ENCODE assay signal across 18 mouse cellular contexts in genomic region chr11:82541376-82541775, GRCm38 (mm10).
DNase-seq lines count a peak whose midpoint lies in the region; ATAC-seq lines count a peak whose summit lies in the region.
"Had no signal": no experiment of that assay in that cellular context is flagged by ENCODE, and none has a peak within 500 bp of the region (broad histone marks: within the 10 kb centered on the region; RNA-seq: fewer than 3 reads in every experiment).

No protein-coding gene starts in this region.

- no peaks in the 10 kb centered on the region for H3K27me3 ChIP-seq in midbrain, embryonic 11.5 days (ENCODE audit: control insufficient read depth, insufficient read depth, low read length)
- H3K27me3 ChIP-seq in midbrain, embryonic 14.5 days (ENCODE audit: control insufficient read depth, insufficient read depth, low read length) = no peaks in the 10 kb centered on the region
- no peaks in the 10 kb centered on the region for H3K27me3 ChIP-seq in limb, embryonic 10.5 days (ENCODE audit: low read depth, poor library complexity, severe bottlenecking)
- H3K27me3 ChIP-seq: embryonic facial prominence, embryonic 15.5 days; heart, embryonic 12.5 days; hindbrain, embryonic 15.5 days had no signal

- 88% methylated on average over 7 of the region's 7 CpGs for WGBS in midbrain, embryonic 11.5 days
- WGBS in midbrain, embryonic 14.5 days = 89% methylated on average over 7 of the region's 7 CpGs
- WGBS in limb, embryonic 10.5 days = 87% methylated on average over 7 of the region's 7 CpGs

- DNase-seq in midbrain, embryonic 11.5 days (ENCODE audit: low spot score, missing footprints) = peak; percentile 21
- no peak for DNase-seq in midbrain, embryonic 14.5 days
- DNase-seq in cerebellum, adult 8-10 months = peak; percentile 55
- DNase-seq in cerebellum, postnatal 14 days = peak; percentile 78 to 88
- DNase-seq in limb, embryonic 10.5 days (ENCODE audit: low spot score) = no peak
- no peak for DNase-seq in urinary bladder, postnatal 14 days (ENCODE audit: low spot score)
- DNase-seq in testis, postnatal 14 days (ENCODE audit: low spot score) = no peak
- DNase-seq in layer of hippocampus, postnatal 10 days (ENCODE audit: low spot score in 2 of 2) = no peak
- DNase-seq: adrenal gland, postnatal 14 days; gastrocnemius, adult 2 months; gastrocnemius, postnatal 25 days; kidney, adult 11 months had no signal

- no peak overlapping the region for H3K27ac ChIP-seq in midbrain, embryonic 11.5 days (ENCODE audit: low read depth, low read length)
- H3K27ac ChIP-seq in midbrain, embryonic 14.5 days (replicated peaks; ENCODE audit: low read depth, low read length) = no peak overlapping the region
- peak overlapping the region; percentile 38; the same call in 1 of the 2 replicates for H3K27ac ChIP-seq in limb, embryonic 10.5 days
- H3K27ac ChIP-seq: embryonic facial prominence, embryonic 15.5 days; forebrain, embryonic 10.5 days; gastrocnemius, adult 2 months; hindbrain, embryonic 15.5 days had no signal

- H3K4me3 ChIP-seq in midbrain, embryonic 11.5 days (ENCODE audit: low read depth, low read length) = no peak overlapping the region
- H3K4me3 ChIP-seq in midbrain, embryonic 14.5 days (replicated peaks; ENCODE audit: low read depth, low read length) = no peak overlapping the region
- no peak overlapping the region for H3K4me3 ChIP-seq in limb, embryonic 10.5 days
- H3K4me3 ChIP-seq: embryonic facial prominence, embryonic 15.5 days; erythroblast, embryonic 14.5 days; forebrain, embryonic 10.5 days; gastrocnemius, adult 2 months; heart, embryonic 12.5 days; hindbrain, embryonic 15.5 days had no signal

- no peak for ATAC-seq in midbrain, embryonic 11.5 days (ENCODE audit: low FRiP score)
- no peak for ATAC-seq in midbrain, embryonic 14.5 days (ENCODE audit: low FRiP score, low TSS enrichment)
- ATAC-seq: forebrain, embryonic 14.5 days had no signal

- H3K4me2 ChIP-seq in midbrain, embryonic 11.5 days = no peak overlapping the region
- no peak overlapping the region for H3K4me2 ChIP-seq in midbrain, embryonic 14.5 days (ENCODE audit: low read length)
- H3K4me2 ChIP-seq: embryonic facial prominence, embryonic 15.5 days; heart, embryonic 12.5 days; hindbrain, embryonic 15.5 days had no signal

- H3K9me3 ChIP-seq in midbrain, embryonic 11.5 days (ENCODE audit: control insufficient read depth, low read length) = no peaks in the 10 kb centered on the region
- no peaks in the 10 kb centered on the region for H3K9me3 ChIP-seq in midbrain, embryonic 14.5 days (ENCODE audit: control insufficient read depth, low read length)
- no peaks in the 10 kb centered on the region for H3K9me3 ChIP-seq in limb, embryonic 10.5 days (replicated peaks)
- H3K9me3 ChIP-seq: embryonic facial prominence, embryonic 15.5 days; heart, embryonic 12.5 days; hindbrain, embryonic 15.5 days had no signal

- H3K36me3 ChIP-seq in midbrain, embryonic 11.5 days (ENCODE audit: control insufficient read depth, insufficient read depth, low read length) = no peaks in the 10 kb centered on the region
- no peaks in the 10 kb centered on the region for H3K36me3 ChIP-seq in midbrain, embryonic 14.5 days (ENCODE audit: control insufficient read depth, insufficient read depth, low read length)
- H3K36me3 ChIP-seq in limb, embryonic 10.5 days = no peaks in the 10 kb centered on the region
- H3K36me3 ChIP-seq: embryonic facial prominence, embryonic 15.5 days; forebrain, embryonic 10.5 days; heart, embryonic 12.5 days; hindbrain, embryonic 15.5 days had no signal

- H3K4me1 ChIP-seq in midbrain, embryonic 11.5 days (ENCODE audit: control insufficient read depth, insufficient read depth, low read length) = no peaks in the 10 kb centered on the region
- no peaks in the 10 kb centered on the region for H3K4me1 ChIP-seq in midbrain, embryonic 14.5 days (ENCODE audit: control insufficient read depth, insufficient read depth, low read length)
- H3K4me1 ChIP-seq in limb, embryonic 10.5 days = peaks cover 46% of the 10 kb centered on the region
- H3K4me1 ChIP-seq: embryonic facial prominence, embryonic 15.5 days; heart, embryonic 12.5 days; hindbrain, embryonic 15.5 days had no signal

- no peak overlapping the region for H3K9ac ChIP-seq in midbrain, embryonic 11.5 days (ENCODE audit: low read length)
- no peak overlapping the region for H3K9ac ChIP-seq in midbrain, embryonic 14.5 days (replicated peaks; ENCODE audit: low read length)
- H3K9ac ChIP-seq: embryonic facial prominence, embryonic 15.5 days; heart, embryonic 12.5 days; hindbrain, embryonic 15.5 days had no signal

Comparison
In these comparisons a context has a peak if more than half of its experiments do, and no peak if none do; other contexts are left out.
1. DNase-seq: peak in midbrain, embryonic 11.5 days (single experiment), cerebellum, adult 8-10 months (single experiment) and cerebellum, postnatal 14 days (2 of 2); none in midbrain, embryonic 14.5 days (single experiment), limb, embryonic 10.5 days (single experiment), urinary bladder, postnatal 14 days (single experiment), testis, postnatal 14 days (single experiment) and layer of hippocampus, postnatal 10 days (0 of 2).